Mouse (Mus musculus) Patski (cell line): Measurements from ENCODE around the gene Bmp3. TPM values are rescaled to one million over a fixed set of nuclear protein-coding genes. Genes with fewer than 3 reads are reported as not detected.
A peak's percentile ranks its signal among the peaks of the same experiment; 100 is the strongest.

Source experiments
- ATAC-seq: fragments of 100-300 bp; one replicate; pipeline ENCODE4 v1.8.0; 2021
- CTCF ChIA-PET: fragments of 350-600 bp; sonication (Branson Sonifier 250); formaldehyde crosslinking; loops from one replicate; lab custom pipeline; 2022; ENCODE audit warnings: inconsistent platforms; lab: Charles Lee
- POLR2A ChIA-PET: fragments of 350-600 bp; sonication (Branson Sonifier 250); formaldehyde crosslinking; loops from one replicate; lab custom pipeline; 2022; ENCODE audit warnings: antibody characterized with exemption, inconsistent platforms; lab: Charles Lee
- DNase-seq: peaks from one replicate; pipeline ENCODE4 v3.0.0-alpha.2; 2011; ENCODE audit warnings: low read depth, low spot score
- H3K27me3 ChIP-seq: fragments of 371-371 bp; one replicate; pipeline ENCODE4 v1.5.1; 2021
- CTCF ChIP-seq: fragments of 100-300 bp; IDR thresholded peaks from one replicate; pipeline ENCODE4 v1.5.1; 2021
- in situ Hi-C: fragments of 300-500 bp; cut with MboI; formaldehyde crosslinking; loops from 3 replicates; pipeline ENCODE4 v1.11.1; 2018; ENCODE audit warnings: low pct_unique_long_range_greater_than_20kb, mixed read lengths
- polyA plus RNA-seq: library from polyadenylated mRNA; unstranded; gene quantifications from one replicate; pipeline ENCODE4 v1.2.3, GENCODE M21; 2021

Gene Bmp3
- polyA plus RNA-seq, 1 experiment from 2014 or later, result 1.8 TPM

DNA sequence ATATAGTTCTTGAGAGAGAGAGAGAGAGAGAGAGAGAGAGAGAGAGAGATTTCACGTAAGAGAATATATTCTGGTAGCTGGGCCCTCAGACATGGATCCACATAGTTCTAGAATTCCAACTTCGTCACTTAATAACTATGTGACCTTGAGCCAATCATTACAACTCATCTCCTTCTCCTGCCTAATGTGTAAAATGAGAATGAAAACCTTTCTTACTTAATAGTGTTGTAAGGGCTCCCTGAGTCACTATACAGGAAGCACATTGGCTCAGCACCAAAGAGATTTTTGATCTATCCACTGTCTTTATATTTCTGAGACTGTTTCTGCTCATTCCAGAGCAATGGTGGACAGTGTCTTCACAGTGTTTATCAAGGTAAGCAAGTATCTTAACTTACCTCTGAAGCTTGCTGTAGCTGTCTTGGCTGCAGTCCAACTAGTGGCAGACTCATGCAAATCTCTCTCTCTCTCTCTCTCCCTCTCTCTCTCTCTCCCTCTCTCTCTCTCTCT is 36.4 kb downstream of the Bmp3 start:
- ATAC-seq (peak; percentile 62), DNase-seq (peak; percentile 28)
- ChIA-PET POLR2A (no interaction called here), CTCF (interaction anchor here (0.8 to 3.3 kb wide), 6 partner anchors 12 to 560 kb away, joined by 3 to 15 read pairs (median 3); no protein-coding TSS in a partner anchor)
- in situ Hi-C loops, result loop anchor here (10.0 kb wide), 1 partner anchor 264 kb away; no protein-coding TSS in a partner anchor
- peaks cover 5% of the 10 kb centered on the region for H3K27me3 ChIP-seq
- TF ChIP-seq CTCF, result no peak

- ChIA-PET CTCF (interaction anchor here (1.0 to 1.1 kb wide), 2 partner anchors 8 to 16 kb away, joined by 5 read pairs; no protein-coding TSS in a partner anchor), POLR2A (no interaction called here)
- H3K27me3 ChIP-seq, result peaks cover 5% of the 10 kb centered on the region
- no peak for DNase-seq
- no peak for ATAC-seq
- in situ Hi-C loops, result loop anchor here (10.0 kb wide), 1 partner anchor 261 kb away; no protein-coding TSS in a partner anchor
- no peak for TF ChIP-seq CTCF
These were observed 40.1 kb downstream of the Bmp3 start for GRCm38 (mm10) chr5:98894281-98894680.

DNA sequence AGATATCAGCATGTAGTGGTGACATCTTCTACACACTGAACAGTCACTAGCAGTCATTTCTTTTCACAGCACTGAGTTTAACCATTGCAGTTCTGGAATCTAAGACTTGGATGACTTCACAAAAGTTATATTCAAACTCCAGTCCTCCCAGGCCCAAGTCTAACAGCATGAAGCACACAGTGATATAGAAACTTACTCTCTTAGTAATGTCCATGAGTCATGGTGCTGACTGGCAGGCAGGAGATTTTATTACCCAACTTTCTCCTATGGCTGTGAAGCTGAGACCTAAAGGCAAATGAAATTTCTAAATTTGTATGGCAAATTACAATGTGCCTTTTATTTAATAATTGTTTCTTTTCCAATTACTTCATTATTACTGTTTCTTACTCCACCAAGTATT is 43.7 kb downstream of the Bmp3 start:
- ChIA-PET CTCF (no interaction called here), POLR2A (no interaction called here)
- in situ Hi-C loops, result loop anchor here (10.0 kb wide), 1 partner anchor 257 kb away; no protein-coding TSS in a partner anchor
- DNase-seq (no peak), ATAC-seq (no peak)
- peaks cover 5% of the 10 kb centered on the region for H3K27me3 ChIP-seq
- TF ChIP-seq CTCF, result no peak

- CTCF ChIA-PET, result interaction anchor here (1.0 to 2.4 kb wide), 4 partner anchors 8 to 258 kb away, joined by 3 to 14 read pairs (median 4); no protein-coding TSS in a partner anchor
- no peak for TF ChIP-seq CTCF
- POLR2A ChIA-PET, result no interaction called here
These were observed 46.7 kb downstream of the Bmp3 start for GRCm38 (mm10) chr5:98900926-98901325.

GRCm38 (mm10) chr5:98902339-98902738 is 48.1 kb downstream of the Bmp3 start:
- POLR2A ChIA-PET, result no interaction called here
- H3K27me3 ChIP-seq, result peaks cover 3% of the 10 kb centered on the region
- TF ChIP-seq CTCF, result peak; percentile 72
- CTCF ChIA-PET, result interaction anchor here (0.7 to 2.4 kb wide), 16 partner anchors 8 to 552 kb away, joined by 3 to 14 read pairs (median 3); no protein-coding TSS in a partner anchor
- DNase-seq (no peak), ATAC-seq (peak; percentile 86)
- in situ Hi-C loops, result no loop called here

More at GRCm38 (mm10) chr5:98900926-98901325, 46.7 kb downstream of the Bmp3 start:
- DNase-seq (no peak), ATAC-seq (no peak)
- H3K27me3 ChIP-seq, result no peaks in the 10 kb centered on the region
- in situ Hi-C loops, result no loop called here

DNA sequence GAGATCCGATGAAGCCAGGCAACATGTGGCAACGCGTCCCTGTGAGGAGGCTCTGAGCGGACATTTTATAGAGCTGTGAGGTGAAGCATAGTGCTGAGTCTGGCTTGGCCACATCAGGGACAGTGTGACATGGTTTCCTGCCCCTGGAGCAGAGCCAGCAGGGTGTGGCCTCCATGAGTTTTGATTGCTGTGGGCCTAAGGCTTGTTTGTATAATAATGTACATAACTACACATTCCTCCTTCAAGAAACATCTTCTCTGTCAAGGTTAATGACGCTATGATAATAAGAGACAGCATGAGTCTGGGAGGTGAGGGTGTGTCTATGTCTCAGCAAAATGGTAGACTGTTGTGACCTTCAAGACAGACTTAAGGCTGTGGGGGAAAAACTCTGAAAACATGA is 64.5 kb downstream of the Bmp3 start:
- DNase-seq, result no peak
- no peak for TF ChIP-seq CTCF
- ATAC-seq, result no peak
- POLR2A ChIA-PET, result no interaction called here
- in situ Hi-C loops, result no loop called here
- no peaks in the 10 kb centered on the region for H3K27me3 ChIP-seq
- CTCF ChIA-PET, result interaction anchor here (1.0 to 3.2 kb wide), 3 partner anchors 9 to 16 kb away, joined by 3 to 11 read pairs (median 7); no protein-coding TSS in a partner anchor

GRCm38 (mm10) chr5:98921608-98922007 is 67.4 kb downstream of the Bmp3 start:
- no peak for ATAC-seq
- no peak for DNase-seq
- no peaks in the 10 kb centered on the region for H3K27me3 ChIP-seq
- POLR2A ChIA-PET, result no interaction called here
- CTCF ChIA-PET, result interaction anchor here (1.2 kb wide), 1 partner anchor 238 kb away, joined by 3 read pairs; no protein-coding TSS in a partner anchor
- in situ Hi-C loops, result no loop called here
- TF ChIP-seq CTCF, result no peak

DNA sequence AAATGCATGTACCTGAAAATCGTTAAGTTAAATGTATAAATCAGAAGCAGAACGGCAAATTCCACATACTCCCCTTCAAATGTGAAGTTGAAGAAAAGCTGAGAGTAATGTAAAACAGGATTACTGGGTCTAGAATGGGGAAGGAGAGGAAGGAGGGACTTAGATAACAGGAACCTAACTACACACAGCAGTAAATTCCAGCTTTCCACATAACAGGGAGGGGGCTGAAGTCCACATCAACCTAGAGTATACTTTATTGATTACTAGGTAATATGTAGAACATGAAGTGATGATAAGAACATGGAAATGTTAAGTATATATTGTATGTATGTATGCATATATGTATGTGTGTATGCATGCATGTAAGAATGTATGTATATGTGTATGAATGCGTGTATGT is 68.7 kb downstream of the Bmp3 start:
- ATAC-seq (no peak), DNase-seq (no peak)
- TF ChIP-seq CTCF, result no peak
- H3K27me3 ChIP-seq, result no peaks in the 10 kb centered on the region
- ChIA-PET POLR2A (interaction anchor here (0.6 kb wide), 1 partner anchor 687 kb away, joined by 3 read pairs; no protein-coding TSS in a partner anchor), CTCF (interaction anchor here (1.2 kb wide), 1 partner anchor 236 kb away, joined by 3 read pairs; no protein-coding TSS in a partner anchor)
- in situ Hi-C loops, result no loop called here

Other genes starting within 250 kb of the Bmp3 start
- gene Prkg2, start 182.9 kb downstream of the Bmp3 start, polyA plus RNA-seq, result 7.6 TPM